Mouse (Mus musculus) forebrain, embryonic 10.5 days (tissue): ENCODE measurements around the gene Stat5a. TPM values are rescaled to one million over a fixed set of nuclear protein-coding genes. Genes with fewer than 3 reads are reported as not detected.

ENCODE experiments used
- DNase-seq: peaks from one replicate; pipeline ENCODE4 v3.0.0-alpha.2; 2017; ENCODE audit warnings: low spot score; ENCODE audit errors: extremely low spot score
- H3K27ac ChIP-seq: fragments of 300-500 bp; sonication (generic); 2 replicates; pipeline ENCODE4 v1.5.1; 2016; ENCODE audit warnings: mild to moderate bottlenecking
- H3K27me3 ChIP-seq: fragments of 300-500 bp; sonication (generic); 2 replicates; pipeline ENCODE4 v1.6.1; 2016; ENCODE audit warnings: mild to moderate bottlenecking; ENCODE audit not compliant: poor library complexity, severe bottlenecking
- H3K36me3 ChIP-seq: fragments of 300-500 bp; sonication (generic); replicated peaks from 2 replicates; pipeline ENCODE4 v1.6.1; 2016; ENCODE audit warnings: mild to moderate bottlenecking, moderate library complexity
- H3K4me1 ChIP-seq: fragments of 300-500 bp; sonication (generic); 2 replicates; pipeline ENCODE4 v1.6.1; 2016
- H3K4me3 ChIP-seq: fragments of 300-500 bp; sonication (generic); 2 replicates; pipeline ENCODE4 v1.5.1; 2016; ENCODE audit warnings: mild to moderate bottlenecking, moderate library complexity
- H3K9me3 ChIP-seq: fragments of 300-500 bp; sonication (generic); 2 replicates; pipeline ENCODE4 v1.6.1; 2016; ENCODE audit warnings: mild to moderate bottlenecking, moderate library complexity
- WGBS: fragments of 180-500 bp; shearing (Covaris S2); methylation state at CpG from one replicate; pipeline ENCODE4 v1.1.7; 2016; 5-methylcytosine and 5-hydroxymethylcytosine counted together
- polyA plus RNA-seq: library from polyadenylated mRNA; unstranded; fragments of >200 nt; fragmentation: Nextera tagmentation; extraction: Ambion mirVana; gene quantifications from 2 replicates; pipeline ENCODE4 v1.2.1, GENCODE M21; 2016

The Stat5a gene
- 1.7 TPM in 2 replicates for polyA plus RNA-seq

- no peaks in the 10 kb centered on the region for H3K36me3 ChIP-seq
- H3K4me1 ChIP-seq = peaks cover 22% of the 10 kb centered on the region
- DNase-seq = no peak
- H3K9me3 ChIP-seq = no peaks in the 10 kb centered on the region
- 66% methylated on average over 9 of the region's 9 CpGs for WGBS
- H3K27me3 ChIP-seq = peaks cover 92% of the 10 kb centered on the region
- H3K27ac ChIP-seq = peak within 1 kb of the TSS; percentile 72
- peak within 1 kb of the TSS; percentile 56 for H3K4me3 ChIP-seq
These were observed at the start of gene Stat5a for GRCm38 (mm10) chr11:100858935-100859578. Stat5a (plus strand) TSS chr11:100859351.

GRCm38 (mm10) chr11:100810516-100810915 is 48.6 kb upstream of the Stat5a start:
- 76% methylated on average over 9 of the region's 9 CpGs for WGBS
- no peak for DNase-seq

GRCm38 (mm10) chr11:100811132-100811531 is 48.0 kb upstream of the Stat5a start:
- H3K4me1 ChIP-seq = peaks cover 11% of the 10 kb centered on the region
- peaks cover 3% of the 10 kb centered on the region; the same call in 1 of the 2 replicates for H3K36me3 ChIP-seq
- H3K4me3 ChIP-seq = no peak overlapping the region
- H3K27me3 ChIP-seq = no peaks in the 10 kb centered on the region
- WGBS = 88% methylated on average over 2 of the region's 2 CpGs
- no peak overlapping the region for H3K27ac ChIP-seq
- no peak for DNase-seq
- H3K9me3 ChIP-seq = peaks cover 7% of the 10 kb centered on the region; the same call in 1 of the 2 replicates

More at GRCm38 (mm10) chr11:100810516-100810915, 48.6 kb upstream of the Stat5a start:
- Histone ChIP-seq H3K9me3 (peaks cover 7% of the 10 kb centered on the region; the same call in 1 of the 2 replicates), H3K4me1 (peaks cover 11% of the 10 kb centered on the region), H3K36me3 (peaks cover 6% of the 10 kb centered on the region; the same call in 1 of the 2 replicates), H3K4me3 (no peak overlapping the region), H3K27ac (no peak overlapping the region), H3K27me3 (no peaks in the 10 kb centered on the region)

GRCm38 (mm10) chr11:100814498-100814897 is 44.7 kb upstream of the Stat5a start:
- no peak for DNase-seq
- WGBS = 80% methylated on average over 13 of the region's 13 CpGs
- H3K27ac ChIP-seq = no peak overlapping the region

DNA sequence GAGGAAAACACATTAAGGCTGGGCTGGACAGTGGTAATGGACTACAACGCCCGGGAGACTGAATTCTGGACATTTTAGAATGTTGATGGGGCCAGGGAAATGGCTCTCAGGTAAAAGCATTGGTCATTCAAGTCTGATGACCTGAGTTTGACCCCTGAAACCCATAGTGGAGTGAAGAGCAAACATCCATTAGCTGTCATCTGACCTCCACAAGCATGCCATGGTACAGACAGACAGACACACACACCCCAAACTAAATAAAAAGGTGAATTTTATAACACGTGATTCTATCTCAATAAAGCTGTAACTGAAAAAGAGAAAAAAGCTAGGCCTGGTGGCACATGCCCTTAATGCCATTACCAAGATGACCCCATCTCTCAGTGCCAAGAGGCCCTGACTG is 42.8 kb upstream of the Stat5a start:
- Histone ChIP-seq H3K4me1 (peaks cover 5% of the 10 kb centered on the region; the same call in 1 of the 2 replicates), H3K36me3 (no peaks in the 10 kb centered on the region), H3K27me3 (no peaks in the 10 kb centered on the region), H3K4me3 (no peak overlapping the region), H3K9me3 (peaks cover 2% of the 10 kb centered on the region; the same call in 1 of the 2 replicates), H3K27ac (no peak overlapping the region)
- 86% methylated on average over 3 of the region's 3 CpGs for WGBS
- DNase-seq = no peak

More at GRCm38 (mm10) chr11:100814498-100814897, 44.7 kb upstream of the Stat5a start:
- Histone ChIP-seq H3K4me3 (no peak overlapping the region), H3K36me3 (peaks cover 3% of the 10 kb centered on the region; the same call in 1 of the 2 replicates), H3K27me3 (no peaks in the 10 kb centered on the region), H3K4me1 (peaks cover 5% of the 10 kb centered on the region; the same call in 1 of the 2 replicates), H3K9me3 (peaks cover 7% of the 10 kb centered on the region; the same call in 1 of the 2 replicates)

GRCm38 (mm10) chr11:100816801-100817200 is 42.4 kb upstream of the Stat5a start:
- H3K36me3 ChIP-seq = no peaks in the 10 kb centered on the region
- H3K4me3 ChIP-seq = no peak overlapping the region
- H3K9me3 ChIP-seq = no peaks in the 10 kb centered on the region
- DNase-seq = no peak
- 89% methylated on average over 4 of the region's 4 CpGs for WGBS
- no peak overlapping the region for H3K27ac ChIP-seq
- H3K4me1 ChIP-seq = peaks cover 5% of the 10 kb centered on the region; the same call in 1 of the 2 replicates
- H3K27me3 ChIP-seq = no peaks in the 10 kb centered on the region

DNA sequence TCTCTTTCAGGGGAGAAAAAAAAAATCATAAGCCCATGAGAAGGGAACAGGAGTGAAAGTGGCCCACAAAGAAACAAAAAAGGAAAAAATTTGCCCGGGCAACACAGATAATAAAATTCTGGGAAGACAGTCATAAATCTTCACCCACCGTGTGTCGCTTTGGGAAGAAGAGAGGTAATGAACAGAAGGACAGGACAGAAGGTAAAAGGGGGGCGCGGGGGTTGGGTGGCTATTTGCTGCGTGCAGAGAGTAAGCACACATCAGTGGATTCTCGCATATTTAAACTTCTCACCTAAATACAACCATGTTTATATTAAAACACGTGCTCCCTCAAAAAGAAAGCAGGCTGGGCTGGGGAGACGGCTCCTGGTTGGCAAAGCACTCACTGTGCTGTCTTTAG is 41.8 kb upstream of the Stat5a start:
- H3K27me3 ChIP-seq = no peaks in the 10 kb centered on the region
- H3K4me3 ChIP-seq = no peak overlapping the region
- DNase-seq = no peak
- H3K4me1 ChIP-seq = peaks cover 5% of the 10 kb centered on the region; the same call in 1 of the 2 replicates
- H3K9me3 ChIP-seq = no peaks in the 10 kb centered on the region
- H3K36me3 ChIP-seq = no peaks in the 10 kb centered on the region
- H3K27ac ChIP-seq = no peak overlapping the region
- WGBS = 92% methylated on average over 9 of the region's 9 CpGs

DNA sequence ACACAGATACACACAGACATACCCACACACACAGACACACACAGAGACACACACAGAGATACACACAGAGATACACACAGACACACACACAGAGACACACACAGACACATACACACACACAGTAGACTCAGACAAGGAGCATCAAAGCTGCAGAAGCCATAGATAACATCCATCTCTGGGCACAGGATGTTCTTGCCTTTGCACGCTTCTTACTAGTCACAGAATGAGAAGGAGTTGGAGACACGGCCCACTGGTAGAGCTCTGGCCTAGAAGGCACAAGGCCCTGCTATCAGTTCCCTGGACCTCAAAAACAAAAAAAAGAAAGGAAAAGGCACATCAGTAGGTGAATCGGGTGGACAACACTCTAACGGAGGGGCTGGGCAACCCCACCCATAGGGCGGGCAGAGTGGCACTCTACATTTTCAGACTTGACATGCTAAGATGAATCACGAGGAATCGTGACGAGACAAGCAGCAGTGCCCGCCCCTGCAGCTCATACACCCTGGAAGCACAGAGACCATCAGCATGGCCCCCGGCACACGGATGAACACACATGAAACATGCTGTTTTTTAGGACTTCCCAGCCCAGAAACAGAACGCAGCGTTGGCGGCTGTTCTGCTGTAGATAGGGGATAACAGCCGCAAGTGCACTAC is 40.7 kb upstream of the Stat5a start:
- Histone ChIP-seq H3K27me3 (no peaks in the 10 kb centered on the region), H3K27ac (no peak overlapping the region), H3K4me3 (no peak overlapping the region), H3K4me1 (peaks cover 5% of the 10 kb centered on the region; the same call in 1 of the 2 replicates), H3K9me3 (no peaks in the 10 kb centered on the region), H3K36me3 (no peaks in the 10 kb centered on the region)
- WGBS = 94% methylated on average over 15 of the region's 15 CpGs
- DNase-seq = no peak

GRCm38 (mm10) chr11:100819048-100819447 is 40.1 kb upstream of the Stat5a start:
- no peak overlapping the region for H3K4me3 ChIP-seq
- H3K27me3 ChIP-seq = no peaks in the 10 kb centered on the region
- H3K4me1 ChIP-seq = peaks cover 5% of the 10 kb centered on the region; the same call in 1 of the 2 replicates
- no peak for DNase-seq
- no peak overlapping the region for H3K27ac ChIP-seq
- H3K36me3 ChIP-seq = no peaks in the 10 kb centered on the region
- WGBS = 92% methylated on average over 8 of the region's 8 CpGs
- no peaks in the 10 kb centered on the region for H3K9me3 ChIP-seq

DNA sequence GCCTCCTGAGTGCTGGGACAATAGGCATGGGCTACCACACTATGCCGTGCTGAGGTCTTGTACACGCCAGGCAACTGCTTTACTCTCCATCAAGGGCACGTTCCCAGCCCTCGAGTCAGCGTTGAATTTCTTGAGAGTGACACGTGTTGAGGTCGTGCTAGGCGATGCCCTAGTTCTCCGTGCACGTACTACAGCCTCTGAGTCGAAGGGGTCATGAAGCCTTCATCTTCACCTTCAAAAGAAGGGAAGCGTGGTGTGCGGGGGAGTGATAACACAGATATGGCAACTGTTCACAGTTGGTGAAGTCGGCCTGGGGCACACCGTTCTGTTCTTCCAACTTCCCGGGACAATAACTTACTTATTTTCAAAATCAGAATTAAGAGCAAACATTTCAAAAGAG is 39.5 kb upstream of the Stat5a start:
- peaks cover 1% of the 10 kb centered on the region; the same call in 1 of the 2 replicates for H3K4me1 ChIP-seq

GRCm38 (mm10) chr11:100820047-100820446 is 39.1 kb upstream of the Stat5a start:
- WGBS = 83% methylated on average over 8 of the region's 8 CpGs
- Histone ChIP-seq H3K27me3 (no peaks in the 10 kb centered on the region), H3K4me3 (no peak overlapping the region), H3K4me1 (peaks cover 4% of the 10 kb centered on the region; the same call in 1 of the 2 replicates), H3K36me3 (no peaks in the 10 kb centered on the region), H3K27ac (no peak overlapping the region), H3K9me3 (no peaks in the 10 kb centered on the region)
- no peak for DNase-seq

More for the DNA sequence above, 39.5 kb upstream of the Stat5a start:
- no peaks in the 10 kb centered on the region for H3K9me3 ChIP-seq
- no peaks in the 10 kb centered on the region for H3K36me3 ChIP-seq
- H3K4me3 ChIP-seq = no peak overlapping the region
- H3K27me3 ChIP-seq = no peaks in the 10 kb centered on the region
- H3K27ac ChIP-seq = no peak overlapping the region; the same call in 1 of the 2 replicates
- DNase-seq = no peak
- 88% methylated on average over 16 of the region's 16 CpGs for WGBS

GRCm38 (mm10) chr11:100821605-100822220 is 37.4 kb upstream of the Stat5a start:
- WGBS = 92% methylated on average over 13 of the region's 13 CpGs
- Histone ChIP-seq H3K4me3 (no peak overlapping the region), H3K27me3 (no peaks in the 10 kb centered on the region), H3K9me3 (no peaks in the 10 kb centered on the region), H3K27ac (no peak overlapping the region), H3K36me3 (no peaks in the 10 kb centered on the region), H3K4me1 (peaks cover 14% of the 10 kb centered on the region; the same call in 1 of the 2 replicates)
- no peak for DNase-seq
